In the genomic region with DNA sequence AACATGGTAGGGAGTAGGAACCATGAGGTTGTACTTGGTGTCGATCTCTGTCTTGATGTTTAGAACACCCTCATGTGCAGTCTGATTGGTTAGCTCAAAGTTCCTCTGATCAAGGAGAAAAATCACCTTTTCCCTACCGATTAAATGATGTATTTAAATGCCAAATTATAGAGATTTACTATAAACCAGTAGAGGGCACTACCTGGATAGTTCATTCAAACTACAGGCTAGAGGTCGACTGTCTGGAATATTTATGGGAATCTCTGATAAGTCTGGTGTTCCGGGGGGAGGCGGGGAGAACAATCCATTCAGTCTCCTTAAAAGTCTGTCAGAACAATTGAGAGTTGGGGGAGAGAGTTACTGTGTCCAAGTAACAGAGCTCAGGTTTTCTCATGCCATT, we compare ENCODE assay signal across 36 mouse cellular contexts. TPM values are rescaled to one million over a fixed set of nuclear protein-coding genes. Genes with fewer than 3 reads are reported as not detected.
DNase-seq lines count a peak whose midpoint lies in the region; ATAC-seq and TF ChIP-seq lines count a peak whose summit lies in the region.
"Had no signal": no experiment of that assay in that cellular context is flagged by ENCODE, and none has a peak within 500 bp of the region (broad histone marks: within the 10 kb centered on the region; RNA-seq: fewer than 3 reads in every experiment).

No protein-coding gene starts in this region.

- H3K27ac ChIP-seq in heart, adult 2 months: no peak overlapping the region
- no peak overlapping the region for H3K27ac ChIP-seq in heart, embryonic 11.5 days (ENCODE audit: low read depth, low read length)
- no peak overlapping the region for H3K27ac ChIP-seq in left cerebral cortex, adult 2 months
- no peak overlapping the region for H3K27ac ChIP-seq in midbrain, postnatal 0 days (ENCODE audit: low read depth, low read length)
- H3K27ac ChIP-seq: embryonic facial prominence, embryonic 12.5 days; embryonic facial prominence, embryonic 15.5 days; gastrocnemius, adult 2 months; heart, embryonic 10.5 days; hindbrain, embryonic 10.5 days; hindbrain, embryonic 13.5 days had no signal

- no peaks in the 10 kb centered on the region for H3K79me2 ChIP-seq in heart, adult 2 months (replicated peaks; ENCODE audit: control insufficient read depth, insufficient read depth, low read length)

- peak; percentile 31 for TF ChIP-seq CTCF in heart, adult 2 months (IDR thresholded peaks at IDR 0.05)
- TF ChIP-seq CTCF in left cerebral cortex, adult 2 months (IDR thresholded peaks at IDR 0.05): peak; percentile 4
- no peak for TF ChIP-seq CTCF in midbrain, postnatal 0 days (IDR thresholded peaks at IDR 0.05)

- H3K4me3 ChIP-seq in heart, adult 2 months: no peak overlapping the region
- no peak overlapping the region for H3K4me3 ChIP-seq in heart, embryonic 11.5 days (ENCODE audit: low read depth, low read length)
- H3K4me3 ChIP-seq in left cerebral cortex, adult 2 months: no peak overlapping the region
- no peak overlapping the region for H3K4me3 ChIP-seq in midbrain, postnatal 0 days (ENCODE audit: low read depth, low read length)
- H3K4me3 ChIP-seq: embryonic facial prominence, embryonic 12.5 days; embryonic facial prominence, embryonic 15.5 days; gastrocnemius, adult 2 months; heart, embryonic 10.5 days; hindbrain, embryonic 10.5 days; hindbrain, embryonic 13.5 days had no signal

- intact Hi-C loops in heart, adult 2 months (cut with DNase I): loop anchor here (5.0 to 10.0 kb wide), 2 partner anchors 180 to 222 kb away; no protein-coding TSS in a partner anchor
- intact Hi-C loops in left cerebral cortex, adult 2 months (cut with DNase I): no loop called here
- intact Hi-C loops in left cerebral cortex, postnatal 10 days (cut with DNase I): no loop called here

- H3K36me3 ChIP-seq in heart, adult 2 months (ENCODE audit: control insufficient read depth, insufficient read depth, low read length): no peaks in the 10 kb centered on the region
- H3K36me3 ChIP-seq in heart, embryonic 11.5 days (ENCODE audit: control insufficient read depth, insufficient read depth, low read length): no peaks in the 10 kb centered on the region
- no peaks in the 10 kb centered on the region for H3K36me3 ChIP-seq in midbrain, postnatal 0 days (ENCODE audit: insufficient read depth, low read length)
- H3K36me3 ChIP-seq: embryonic facial prominence, embryonic 12.5 days; embryonic facial prominence, embryonic 15.5 days; G1E; heart, embryonic 10.5 days; hindbrain, embryonic 10.5 days; hindbrain, embryonic 13.5 days had no signal

- no peaks in the 10 kb centered on the region for H3K4me1 ChIP-seq in heart, adult 2 months (ENCODE audit: control insufficient read depth, insufficient read depth, low read length)
- no peaks in the 10 kb centered on the region for H3K4me1 ChIP-seq in heart, embryonic 11.5 days (ENCODE audit: control insufficient read depth, insufficient read depth, low read length)
- no peaks in the 10 kb centered on the region for H3K4me1 ChIP-seq in midbrain, postnatal 0 days (ENCODE audit: insufficient read depth, low read length)
- H3K4me1 ChIP-seq: embryonic facial prominence, embryonic 12.5 days; embryonic facial prominence, embryonic 15.5 days; hindbrain, embryonic 10.5 days; hindbrain, embryonic 13.5 days had no signal

- H3K9ac ChIP-seq in heart, adult 2 months (ENCODE audit: low read depth, low read length): no peak overlapping the region
- H3K9ac ChIP-seq in heart, embryonic 11.5 days (ENCODE audit: low read depth, low read length): no peak overlapping the region
- no peak overlapping the region for H3K9ac ChIP-seq in midbrain, postnatal 0 days (replicated peaks; ENCODE audit: low read length, poor library complexity, severe bottlenecking)
- H3K9ac ChIP-seq: embryonic facial prominence, embryonic 12.5 days; embryonic facial prominence, embryonic 15.5 days; forebrain, postnatal 0 days; hindbrain, embryonic 13.5 days had no signal

- TF ChIP-seq POLR2A in heart, adult 2 months (IDR thresholded peaks at IDR 0.05; ENCODE audit: insufficient read depth, low read depth, low read length): no peak

- DNase-seq in heart, adult 2 months: no peak
- DNase-seq in kidney, adult 9 months: peak; percentile 3
- DNase-seq in kidney, adult 11 months: no peak
- no peak for DNase-seq in left cerebral cortex, adult 2 months (ENCODE audit: extremely low spot score in 1 of 2, low spot score in 2 of 2)
- no peak for DNase-seq in left cerebral cortex, postnatal 10 days (ENCODE audit: extremely low spot score in 1 of 2, low spot score in 2 of 2)
- DNase-seq in 3T3-L1 (ENCODE audit: low read depth, low spot score): peak; percentile 56
- no peak for DNase-seq in midbrain, postnatal 0 days (ENCODE audit: low spot score)
- DNase-seq: adrenal gland, postnatal 10 days; adrenal gland, postnatal 36 days; B cell, adult 2 months; cerebellum, adult 18-20 months; cerebellum, adult 9-11 months; cerebellum, postnatal 25 days; forebrain, postnatal 0 days; gastrocnemius, adult 2 months; gastrocnemius, postnatal 14 days; heart, adult 11 months; heart, postnatal 10 days; heart, postnatal 36 days had no signal

- H3K9me3 ChIP-seq in heart, embryonic 11.5 days (replicated peaks; ENCODE audit: control insufficient read depth, low read length): no peaks in the 10 kb centered on the region
- H3K9me3 ChIP-seq in midbrain, postnatal 0 days (ENCODE audit: low read length): no peaks in the 10 kb centered on the region
- H3K9me3 ChIP-seq: embryonic facial prominence, embryonic 12.5 days; embryonic facial prominence, embryonic 15.5 days; G1E; heart, embryonic 10.5 days; hindbrain, embryonic 10.5 days; hindbrain, embryonic 13.5 days had no signal

- H3K27me3 ChIP-seq in heart, adult 2 months (ENCODE audit: control insufficient read depth, insufficient read depth, low read length): no peaks in the 10 kb centered on the region
- no peaks in the 10 kb centered on the region for H3K27me3 ChIP-seq in heart, embryonic 11.5 days (ENCODE audit: control insufficient read depth, insufficient read depth, low read length)
- H3K27me3 ChIP-seq in midbrain, postnatal 0 days (ENCODE audit: insufficient read depth, low read length): no peaks in the 10 kb centered on the region
- H3K27me3 ChIP-seq: CH12.LX; embryonic facial prominence, embryonic 12.5 days; embryonic facial prominence, embryonic 15.5 days; hindbrain, embryonic 13.5 days; Patski had no signal

- ATAC-seq in heart, embryonic 11.5 days (replicated peaks; ENCODE audit: insufficient number of reproducible peaks, low FRiP score, low TSS enrichment): no peak
- no peak for ATAC-seq in midbrain, postnatal 0 days (ENCODE audit: low FRiP score)
- ATAC-seq: forebrain, embryonic 14.5 days; forebrain, postnatal 0 days; hindbrain, embryonic 16.5 days; Patski had no signal

- no peak for TF ChIP-seq EP300 in heart, adult 2 months (IDR thresholded peaks at IDR 0.05; ENCODE audit: insufficient read depth, low read depth, low read length)

- WGBS in heart, adult 2 months: 40% methylated on average over 5 of the region's 5 CpGs
- 62% methylated on average over 5 of the region's 5 CpGs for WGBS in heart, embryonic 11.5 days (ENCODE audit: insufficient replicate concordance)
- 80% methylated on average over 5 of the region's 5 CpGs for WGBS in midbrain, postnatal 0 days

- H3K4me2 ChIP-seq in heart, embryonic 11.5 days: no peak overlapping the region
- H3K4me2 ChIP-seq in midbrain, postnatal 0 days (ENCODE audit: low read depth, low read length, poor library complexity, severe bottlenecking): no peak overlapping the region
- H3K4me2 ChIP-seq: embryonic facial prominence, embryonic 12.5 days; embryonic facial prominence, embryonic 15.5 days; hindbrain, embryonic 13.5 days had no signal

RNA-seq across cellular contexts. Expression of a gene that starts 10.9 kb away (rescaled TPM):
- total RNA-seq in heart, adult 2 months (2021): under 1 TPM; 0.07 to 0.08 TPM
- polyA plus RNA-seq in heart, adult 2 months (2012; rRNA removed): 0.04 and 0.06 TPM in 2 replicates
- polyA plus RNA-seq in heart, embryonic 11.5 days (2014; fragmentation: Nextera tagmentation; extraction: Ambion mirVana): not detected in 2 replicates
- not detected for total RNA-seq in left cerebral cortex, adult 2 months (2021)
- total RNA-seq in left cerebral cortex, postnatal 10 days (2021): not detected
- not detected in 2 replicates for total RNA-seq in midbrain, postnatal 0 days (2014; rRNA removed)
- not detected in 2 replicates for polyA plus RNA-seq in midbrain, postnatal 0 days (2015; fragmentation: Nextera tagmentation; extraction: Ambion mirVana)
- total RNA-seq: adrenal gland, postnatal 36 days; CH12.LX; common myeloid progenitor, adult 5-6 weeks; G1E; gastrocnemius, adult 2 months; gastrocnemius, postnatal 14 days had no signal
- polyA plus RNA-seq: embryonic facial prominence, embryonic 12.5 days; forebrain, embryonic 11.5 days; forebrain, embryonic 14.5 days; forebrain, postnatal 0 days; frontal cortex, adult 2 months; G1E; heart, embryonic 14.5 days; hindbrain, embryonic 10.5 days; hindbrain, embryonic 13.5 days; hindbrain, embryonic 16.5 days had no signal

RNA-seq across cellular contexts. Expression of a gene that starts 54.1 kb away (rescaled TPM):
- total RNA-seq in heart, adult 2 months (2021): not detected
- polyA plus RNA-seq in heart, adult 2 months (2012; rRNA removed): not detected in 2 replicates
- 0.37 TPM in 1 of 2 replicates, not detected in the other for polyA plus RNA-seq in heart, embryonic 11.5 days (2014; fragmentation: Nextera tagmentation; extraction: Ambion mirVana)
- under 1 TPM in 1 of 2 experiments, not detected in 1; 0.96 TPM for total RNA-seq in left cerebral cortex, adult 2 months (2021)
- under 1 TPM; 0.49 to 0.56 TPM for total RNA-seq in left cerebral cortex, postnatal 10 days (2021)
- 0.27 TPM in 1 of 2 replicates, not detected in the other for total RNA-seq in midbrain, postnatal 0 days (2014; rRNA removed)
- polyA plus RNA-seq in midbrain, postnatal 0 days (2015; fragmentation: Nextera tagmentation; extraction: Ambion mirVana): 0.21 and 0.40 TPM in 2 replicates
- total RNA-seq: adrenal gland, adult 18-20 months; CH12.LX; common myeloid progenitor, adult 5-6 weeks; forebrain, postnatal 0 days; G1E; gastrocnemius, adult 2 months; gastrocnemius, postnatal 14 days; gastrocnemius, postnatal 4 days; heart, postnatal 10 days; heart, postnatal 36 days had no signal
- polyA plus RNA-seq: forebrain, embryonic 14.5 days; G1E; heart, embryonic 10.5 days had no signal

RNA-seq across cellular contexts. Expression of a gene that starts 58.0 kb away (rescaled TPM):
- total RNA-seq in heart, adult 2 months (2021): under 1 TPM; 0.30 to 0.50 TPM
- 0.06 TPM in 1 of 2 replicates, not detected in the other for polyA plus RNA-seq in heart, adult 2 months (2012; rRNA removed)
- polyA plus RNA-seq in heart, embryonic 11.5 days (2014; fragmentation: Nextera tagmentation; extraction: Ambion mirVana): 0.15 and 0.19 TPM in 2 replicates
- total RNA-seq in left cerebral cortex, adult 2 months (2021): under 1 TPM; 0.18 to 0.26 TPM
- under 1 TPM in 1 of 2 experiments, not detected in 1; 0.39 TPM for total RNA-seq in left cerebral cortex, postnatal 10 days (2021)
- 0.16 TPM in 1 of 2 replicates, not detected in the other for total RNA-seq in midbrain, postnatal 0 days (2014; rRNA removed)
- polyA plus RNA-seq in midbrain, postnatal 0 days (2015; fragmentation: Nextera tagmentation; extraction: Ambion mirVana): not detected in 2 replicates
- total RNA-seq: adrenal gland, postnatal 10 days; adrenal gland, postnatal 36 days; CH12.LX; common myeloid progenitor, adult 5-6 weeks had no signal
- polyA plus RNA-seq: G1E; heart, embryonic 14.5 days; hindbrain, embryonic 13.5 days; hindbrain, embryonic 16.5 days had no signal

Comparison
In these comparisons a context has a peak if more than half of its experiments do, and no peak if none do; other contexts are left out.
1. DNase-seq: peak in kidney, adult 9 months (single experiment) and 3T3-L1 (single experiment); none in heart, adult 2 months (0 of 2), kidney, adult 11 months (single experiment), left cerebral cortex, adult 2 months (0 of 2), left cerebral cortex, postnatal 10 days (0 of 2) and midbrain, postnatal 0 days (single experiment).